Mouse (Mus musculus) monocyte, adult 2 months (primary cell): ENCODE data around the gene Gm36176.
"Not testable (repeated sequence)": the region's sequence is repeated elsewhere in the genome, so short reads cannot be mapped to it uniquely, and the experiment has no call there.

Source experiments
- DNase-seq, 2 experiments: peaks; one replicate each; pipeline ENCODE4 v3.0.0; 2022; ENCODE audit warnings: low spot score in 2 of 2, low read depth in 1 of 2

Gene Gm36176

GRCm38 (mm10) chr10:77846503-77846902, at the start of gene Gm36176:
Gene Gm36176 (plus strand): TSS chr10:77846803.
- DNase-seq, result no peak

GRCm38 (mm10) chr10:77797677-77798076, 48.9 kb upstream of the Gm36176 start:
- DNase-seq, result no peak

- not testable (repeated sequence) for DNase-seq
Measured at GRCm38 (mm10) chr10:77798164-77798920, 48.3 kb upstream of the Gm36176 start.

GRCm38 (mm10) chr10:77798921-77799508, 47.6 kb upstream of the Gm36176 start, which contains the start of gene Gm19668:
Gene Gm19668 (minus strand): TSS chr10:77799133.
- no peak for DNase-seq

- DNase-seq, result no peak
Measured at GRCm38 (mm10) chr10:77804095-77804494, 42.5 kb upstream of the Gm36176 start.

- no peak for DNase-seq
Measured at GRCm38 (mm10) chr10:77811743-77812142, 34.9 kb upstream of the Gm36176 start, which contains the start of gene Gm9507. Gene Gm9507 (minus strand): TSS chr10:77811843.

GRCm38 (mm10) chr10:77814382-77814781, 32.2 kb upstream of the Gm36176 start, which contains the start of gene Gm2696:
Gene Gm2696 (plus strand): TSS chr10:77814682.
- no peak for DNase-seq

GRCm38 (mm10) chr10:77815514-77815913, 31.1 kb upstream of the Gm36176 start:
- no peak for DNase-seq

GRCm38 (mm10) chr10:77818523-77818922, 28.1 kb upstream of the Gm36176 start:
- DNase-seq, result no peak

- DNase-seq, result no peak
Measured at GRCm38 (mm10) chr10:77819203-77819602, 27.4 kb upstream of the Gm36176 start.

- DNase-seq, result no peak
Measured at GRCm38 (mm10) chr10:77826951-77827350, 19.7 kb upstream of the Gm36176 start, which contains the start of gene Krtap10-4. Gene Krtap10-4 (minus strand): TSS chr10:77827095.

- no peak for DNase-seq
Measured at GRCm38 (mm10) chr10:77835647-77836046, 11.0 kb upstream of the Gm36176 start, which contains the start of gene Krtap10-10. Gene Krtap10-10 (plus strand): TSS chr10:77835947.

GRCm38 (mm10) chr10:77839006-77839405, 7.6 kb upstream of the Gm36176 start:
- no peak for DNase-seq

- no peak for DNase-seq
Measured at GRCm38 (mm10) chr10:77846961-77847360, 358 bp downstream of the Gm36176 start.

GRCm38 (mm10) chr10:77847538-77847937, 935 bp downstream of the Gm36176 start:
- no peak for DNase-seq

- no peak for DNase-seq
Measured at GRCm38 (mm10) chr10:77852559-77852958, 6.0 kb downstream of the Gm36176 start, which contains the start of gene Gm10318. Gene Gm10318 (plus strand): TSS chr10:77852859.

- DNase-seq, result no peak
Measured at GRCm38 (mm10) chr10:77861675-77862074, 15.1 kb downstream of the Gm36176 start, which contains the start of gene Gm3285. Gene Gm3285 (plus strand): TSS chr10:77861975.

GRCm38 (mm10) chr10:77864067-77864761, 17.6 kb downstream of the Gm36176 start:
- DNase-seq, result no peak

GRCm38 (mm10) chr10:77864762-77865143, 18.1 kb downstream of the Gm36176 start:
- DNase-seq, result no peak

GRCm38 (mm10) chr10:77867546-77867945, 20.9 kb downstream of the Gm36176 start:
- DNase-seq, result no peak

GRCm38 (mm10) chr10:77869651-77870050, 23.0 kb downstream of the Gm36176 start:
- no peak for DNase-seq
